Mouse (Mus musculus) brain, embryonic 14.5 days (tissue): Measurements from ENCODE around the gene Pip5k1a.

Experiments used
- CTCF ChIP-seq: fragments of 200-500 bp; IDR thresholded peaks from 2 replicates; pipeline ENCODE4 v1.5.1; 2012; ENCODE audit warnings: inconsistent platforms, mild to moderate bottlenecking, moderate library complexity, borderline replicate concordance; ENCODE audit not compliant: insufficient read depth, insufficient read length; ENCODE audit errors: extremely low read depth
- POLR2A ChIP-seq: fragments of 200-500 bp; IDR thresholded peaks from 2 replicates; pipeline ENCODE4 v1.6.1; 2012; ENCODE audit warnings: mild to moderate bottlenecking, inconsistent platforms, borderline replicate concordance; ENCODE audit not compliant: poor library complexity, insufficient read depth, insufficient read length, severe bottlenecking; ENCODE audit errors: extremely low read depth

DNA sequence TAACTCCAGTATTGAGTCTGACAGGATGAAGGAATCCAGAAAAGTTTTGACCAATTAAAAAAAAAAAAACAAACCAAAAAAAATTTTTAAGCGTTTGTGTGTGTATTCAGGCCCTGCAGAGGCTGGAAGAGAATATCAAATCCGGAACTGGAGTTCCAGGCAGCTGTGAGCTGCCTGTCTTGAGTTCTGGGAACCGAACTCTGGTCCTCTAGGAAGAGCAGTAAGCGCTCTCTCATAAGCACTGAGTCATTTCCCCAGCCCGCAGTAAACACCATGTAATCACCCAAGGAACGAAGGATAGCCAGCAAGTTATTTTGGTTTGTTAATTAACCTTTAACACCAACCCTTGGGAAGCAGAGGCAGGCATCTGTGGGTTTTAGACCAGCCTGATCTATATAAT is 63.5 kb downstream of the Pip5k1a start:
- no peak for TF ChIP-seq CTCF
- no peak for TF ChIP-seq POLR2A
